Comparison of ENCODE assay signal across 11 mouse cellular contexts in genomic region chr6:24989836-24990235, GRCm38 (mm10). TPM values are rescaled to one million over a fixed set of nuclear protein-coding genes. Genes with fewer than 3 reads are reported as not detected.
"Had no signal": no experiment of that assay in that cellular context is flagged by ENCODE, and none has a peak within 500 bp of the region (broad histone marks: within the 10 kb centered on the region; RNA-seq: fewer than 3 reads in every experiment).

No protein-coding gene starts in this region.

- DNase-seq: lung, adult 18-20 months; lung, embryonic 14.5 days; lung, postnatal 10 days; lung, postnatal 4 days; midbrain, embryonic 14.5 days; thymus, adult 2 months; thymus, postnatal 25 days; thymus, postnatal 4 days had no signal

RNA-seq across cellular contexts. Expression of gene Tmem229a, which starts 33.7 kb away (rescaled TPM):
- total RNA-seq: megakaryocyte-erythroid progenitor cell, adult 5-6 weeks had no signal
- polyA plus RNA-seq: myocyte; testis, adult 2 months had no signal
